Mouse (Mus musculus) T-helper 1 cell (primary cell): ENCODE data around the gene Zfpm1.

Experiments
- in situ Hi-C: fragments of 300-600 bp; cut with MboI, MseI; formaldehyde crosslinking; loops from one replicate; pipeline ENCODE4 v1.15.1; 2025; ENCODE audit warnings: high pct_unique_total_duplicates

The Zfpm1 gene

GRCm38 (mm10) chr8:122343341-122343740, 61.4 kb downstream of the Zfpm1 start:
- in situ Hi-C loops = no loop called here

GRCm38 (mm10) chr8:122343758-122344157, 61.8 kb downstream of the Zfpm1 start:
- in situ Hi-C loops = no loop called here

- in situ Hi-C loops = no loop called here
Observed at GRCm38 (mm10) chr8:122344219-122344618, 62.3 kb downstream of the Zfpm1 start.

GRCm38 (mm10) chr8:122345181-122346095, 63.5 kb downstream of the Zfpm1 start:
- in situ Hi-C loops = no loop called here

GRCm38 (mm10) chr8:122347811-122348552, 66.0 kb downstream of the Zfpm1 start:
- in situ Hi-C loops = no loop called here

- in situ Hi-C loops = no loop called here
Observed at GRCm38 (mm10) chr8:122349357-122350297, 67.7 kb downstream of the Zfpm1 start.

- in situ Hi-C loops = no loop called here
Observed at GRCm38 (mm10) chr8:122350309-122351089, 68.6 kb downstream of the Zfpm1 start.

GRCm38 (mm10) chr8:122354157-122354556, 72.2 kb downstream of the Zfpm1 start:
- in situ Hi-C loops = no loop called here

- in situ Hi-C loops = no loop called here
Observed at GRCm38 (mm10) chr8:122355642-122356606, 74.0 kb downstream of the Zfpm1 start.

GRCm38 (mm10) chr8:122357202-122357601, 75.3 kb downstream of the Zfpm1 start:
- in situ Hi-C loops = no loop called here

- in situ Hi-C loops = no loop called here
Observed at GRCm38 (mm10) chr8:122357641-122358040, 75.7 kb downstream of the Zfpm1 start.

- in situ Hi-C loops = no loop called here
Observed at GRCm38 (mm10) chr8:122359111-122359775, 77.3 kb downstream of the Zfpm1 start.

- in situ Hi-C loops = no loop called here
Observed at GRCm38 (mm10) chr8:122360696-122361416, 78.9 kb downstream of the Zfpm1 start, which contains the start of gene Trhr2. Gene Trhr2 (minus strand): TSS chr8:122360746.

GRCm38 (mm10) chr8:122362271-122362670, 80.3 kb downstream of the Zfpm1 start:
- in situ Hi-C loops = no loop called here

- in situ Hi-C loops = no loop called here
Observed at GRCm38 (mm10) chr8:122362967-122363366, 81.0 kb downstream of the Zfpm1 start.

- in situ Hi-C loops = no loop called here
Observed at GRCm38 (mm10) chr8:122368494-122368893, 86.6 kb downstream of the Zfpm1 start.

GRCm38 (mm10) chr8:122369665-122370064, 87.7 kb downstream of the Zfpm1 start:
- in situ Hi-C loops = no loop called here

GRCm38 (mm10) chr8:122371706-122372105, 89.8 kb downstream of the Zfpm1 start:
- in situ Hi-C loops = no loop called here
